Mouse (Mus musculus) liver, embryonic 14.5 days (tissue): ENCODE measurements at regions not wholly inside any gene's neighbourhood (a gene's known extent, or its start where the extent isn't known, plus 50 kb on each side); places are given as distances from the start of the nearest gene placed in this dataset.

Experiments used
- CTCF ChIP-seq: IDR thresholded peaks from 2 replicates; pipeline ENCODE4 v1.5.1; 2016; ENCODE audit warnings: antibody characterized with exemption, low read depth, control low read depth
- EP300 ChIP-seq: IDR thresholded peaks from 2 replicates; pipeline ENCODE4 v1.6.1; 2016; ENCODE audit warnings: antibody characterized with exemption, low read depth

DNA sequence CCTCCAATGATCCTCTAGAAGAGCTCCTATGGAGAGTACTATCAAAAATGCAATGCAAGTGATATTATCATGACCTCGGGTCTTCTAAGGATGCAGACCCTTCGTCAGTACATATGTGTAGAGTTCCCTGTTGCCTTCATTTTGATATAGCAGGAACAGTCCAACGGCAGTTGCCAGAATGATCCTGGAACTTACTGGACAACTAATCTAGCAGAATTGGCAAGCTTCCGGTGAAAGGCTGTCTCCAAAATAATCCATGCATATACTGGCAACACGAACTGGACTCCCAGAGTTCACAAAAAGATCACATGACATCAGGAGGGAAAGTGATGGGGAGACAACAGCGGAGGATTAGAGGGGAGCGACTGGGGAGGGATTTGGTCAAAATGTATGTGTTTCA, 253.6 kb upstream of the Mgmt start:
- no peak for TF ChIP-seq CTCF
- TF ChIP-seq EP300 = no peak
